Mouse (Mus musculus) small intestine, adult 2 months (tissue): Measurements from ENCODE around the gene Dnajc28.

ENCODE experiments used
- CTCF ChIP-seq: fragments of 200-500 bp; IDR thresholded peaks from 2 replicates; pipeline ENCODE4 v1.5.1; 2012; ENCODE audit warnings: low read depth, mild to moderate bottlenecking, control low read depth, inconsistent platforms, low read length, moderate library complexity, mixed read lengths; ENCODE audit not compliant: insufficient replicate concordance, insufficient read length; ENCODE audit errors: extremely low read depth
- POLR2A ChIP-seq: fragments of 200-500 bp; IDR thresholded peaks from 2 replicates; pipeline ENCODE4 v1.6.1; 2012; ENCODE audit warnings: low read depth, mild to moderate bottlenecking, control low read depth, inconsistent platforms, low read length, moderate library complexity

- TF ChIP-seq CTCF (no peak), POLR2A (no peak)
These were observed 47.7 kb downstream of the Dnajc28 start for GRCm38 (mm10) chr16:91571105-91571504.
